Mouse (Mus musculus) spleen, adult 2 months (tissue): ENCODE measurements around the gene Blvrb.

ENCODE experiments used
- CTCF ChIP-seq: fragments of 200-500 bp; IDR thresholded peaks from 2 replicates; pipeline ENCODE4 v1.5.1; 2011; ENCODE audit warnings: mild to moderate bottlenecking, inconsistent platforms; ENCODE audit not compliant: insufficient read depth, insufficient read length, insufficient replicate concordance; ENCODE audit errors: extremely low read depth
- POLR2A ChIP-seq: fragments of 200-500 bp; IDR thresholded peaks from 2 replicates; pipeline ENCODE4 v1.6.1; 2011; ENCODE audit warnings: low read depth, low read length, inconsistent platforms

DNA sequence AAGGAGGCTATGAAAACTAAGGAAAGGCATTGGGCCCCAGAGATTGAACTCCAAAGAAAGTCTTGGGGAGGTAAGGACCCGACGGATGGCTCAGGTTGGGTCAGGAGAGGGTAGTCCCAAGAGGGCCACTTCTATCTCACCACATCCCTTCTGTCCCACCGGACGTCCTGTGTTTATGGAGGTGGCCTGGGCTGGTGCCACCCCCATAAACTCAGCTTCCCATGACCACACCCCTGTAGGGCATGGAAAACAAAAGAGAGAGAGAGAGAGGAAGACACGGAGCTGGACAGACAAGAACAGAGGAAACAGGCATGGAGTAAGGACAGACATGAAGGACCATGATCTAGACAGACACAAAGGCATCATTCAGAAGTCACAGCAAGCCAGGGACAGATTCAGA lies 45.7 kb downstream of the Blvrb start:
- TF ChIP-seq CTCF (no peak), POLR2A (no peak)
